Mouse (Mus musculus) forebrain, embryonic 12.5 days (tissue): Measurements from ENCODE around the gene Pde6g. TPM values are rescaled to one million over a fixed set of nuclear protein-coding genes. Genes with fewer than 3 reads are reported as not detected.

Experiments
- ATAC-seq: fragments of 200-750 bp; cut with Nextera tagmentation; 2 replicates; pipeline ENCODE4 v1.8.0; 2017; ENCODE audit warnings: moderate TSS enrichment; ENCODE audit not compliant: low FRiP score
- H3K27ac ChIP-seq: fragments of 300-500 bp; sonication (generic); 2 replicates; pipeline ENCODE4 v1.5.1; 2016; ENCODE audit warnings: mild to moderate bottlenecking
- H3K27me3 ChIP-seq: fragments of 300-500 bp; sonication (generic); 2 replicates; pipeline ENCODE4 v1.6.1; 2016; ENCODE audit warnings: mild to moderate bottlenecking
- H3K36me3 ChIP-seq: fragments of 300-500 bp; sonication (generic); replicated peaks from 2 replicates; pipeline ENCODE4 v1.6.1; 2016; ENCODE audit warnings: mild to moderate bottlenecking
- H3K4me1 ChIP-seq: fragments of 300-500 bp; sonication (generic); 2 replicates; pipeline ENCODE4 v1.6.1; 2016
- H3K4me2 ChIP-seq: fragments of 300-500 bp; sonication (generic); 2 replicates; pipeline ENCODE4 v1.6.1; 2016; ENCODE audit warnings: mild to moderate bottlenecking, moderate library complexity
- H3K4me3 ChIP-seq: fragments of 300-500 bp; sonication (generic); replicated peaks from 2 replicates; pipeline ENCODE4 v1.5.1; 2016; ENCODE audit warnings: mild to moderate bottlenecking
- H3K9ac ChIP-seq: fragments of 300-500 bp; sonication (generic); 2 replicates; pipeline ENCODE4 v1.6.1; 2016; ENCODE audit warnings: mild to moderate bottlenecking
- H3K9me3 ChIP-seq: fragments of 300-500 bp; sonication (generic); 2 replicates; pipeline ENCODE4 v1.6.1; 2016
- WGBS: fragments of 180-500 bp; shearing (Covaris S2); methylation state at CpG from one replicate; pipeline ENCODE4 v1.1.7; 2016; 5-methylcytosine and 5-hydroxymethylcytosine counted together
- polyA plus RNA-seq: library from polyadenylated mRNA; unstranded; fragments of >200 nt; fragmentation: Nextera tagmentation; extraction: Ambion mirVana; gene quantifications from 2 replicates; pipeline ENCODE4 v1.2.1, GENCODE M21; 2016

Pde6g gene
- polyA plus RNA-seq, 1 experiment from 2014 or later, result 0.38 TPM

- Histone ChIP-seq H3K4me1 (peaks cover 35% of the 10 kb centered on the region), H3K9ac (peak within 1 kb of the TSS; percentile 90), H3K9me3 (no peaks in the 10 kb centered on the region), H3K27me3 (no peaks in the 10 kb centered on the region), H3K36me3 (peaks cover 57% of the 10 kb centered on the region), H3K27ac (peak within 1 kb of the TSS; percentile 85), H3K4me2 (peak within 1 kb of the TSS; percentile 81), H3K4me3 (peak within 1 kb of the TSS; percentile 91)
- WGBS, result under 1% methylated on average over 35 of the region's 35 CpGs
- ATAC-seq, result peak; percentile 88
Measured at GRCm38 (mm10) chr11:120491317-120492023, 38.2 kb upstream of the Pde6g start, which contains the start of gene Slc25a10. Slc25a10 (plus strand) TSS chr11:120491840.

- Histone ChIP-seq H3K27ac (peak overlapping the region; percentile 85), H3K4me3 (0 out of 2 replicates have a peak overlapping the region, but pooled peaks have one; percentile 91), H3K4me1 (peaks cover 41% of the 10 kb centered on the region), H3K9me3 (no peaks in the 10 kb centered on the region), H3K27me3 (no peaks in the 10 kb centered on the region), H3K36me3 (peaks cover 56% of the 10 kb centered on the region), H3K9ac (peak overlapping the region; percentile 90; the same call in 1 of the 2 replicates), H3K4me2 (peak overlapping the region; percentile 81)
- ATAC-seq, result no peak
- 30% methylated on average over 4 of the region's 4 CpGs for WGBS
Measured at GRCm38 (mm10) chr11:120490291-120491046, 37.2 kb upstream of the Pde6g start.

DNA sequence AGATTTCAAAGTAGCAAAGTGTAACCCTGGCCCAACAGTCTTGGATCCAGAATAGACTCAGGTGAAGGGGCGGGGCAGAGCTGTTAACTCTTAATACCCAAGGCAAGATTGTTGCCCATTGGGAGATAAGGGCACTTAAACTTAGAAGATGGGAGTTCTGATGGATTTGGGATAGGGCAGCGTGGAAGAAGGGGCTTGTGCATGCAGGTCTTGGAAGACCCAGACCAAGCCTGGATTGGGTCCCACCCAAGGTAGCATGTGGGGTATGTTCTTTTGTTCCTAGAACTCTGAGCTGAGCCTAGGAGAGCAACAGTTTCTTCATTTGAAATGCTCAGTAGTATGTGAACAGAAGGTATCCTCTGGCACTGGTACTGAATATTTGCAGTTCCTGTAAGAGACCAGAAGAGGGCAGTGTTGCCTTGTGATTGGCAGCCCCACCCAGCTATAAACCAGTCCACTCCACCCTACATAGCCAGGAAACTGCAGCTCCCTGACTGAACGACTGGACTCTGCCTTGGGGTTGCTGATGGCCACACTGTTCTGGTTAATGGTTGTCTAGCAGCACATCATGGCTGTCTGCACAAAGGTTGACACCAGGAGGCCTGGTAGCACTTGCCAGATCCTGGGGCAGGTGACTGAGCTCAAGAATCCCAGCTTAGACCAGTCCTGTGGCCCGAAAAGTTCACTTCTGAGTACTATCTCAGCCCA is 35.9 kb upstream of the Pde6g start:
- ATAC-seq, result 0 out of 2 replicates have a peak, but pooled peaks have one; percentile 1
- Histone ChIP-seq H3K4me1 (peaks cover 49% of the 10 kb centered on the region), H3K9me3 (no peaks in the 10 kb centered on the region), H3K4me3 (no peak overlapping the region), H3K27ac (no peak overlapping the region), H3K9ac (no peak overlapping the region), H3K36me3 (peaks cover 44% of the 10 kb centered on the region), H3K27me3 (no peaks in the 10 kb centered on the region), H3K4me2 (no peak overlapping the region)
- WGBS, result 64% methylated on average over 4 of the region's 4 CpGs

GRCm38 (mm10) chr11:120488516-120488915 is 35.2 kb upstream of the Pde6g start:
- ATAC-seq, result no peak
- no peak overlapping the region for H3K4me2 ChIP-seq
- H3K4me1 ChIP-seq, result peaks cover 52% of the 10 kb centered on the region
- H3K9ac ChIP-seq, result no peak overlapping the region
- no peaks in the 10 kb centered on the region for H3K9me3 ChIP-seq
- no peak overlapping the region for H3K27ac ChIP-seq
- 76% methylated on average over 4 of the region's 4 CpGs for WGBS
- H3K36me3 ChIP-seq, result peaks cover 45% of the 10 kb centered on the region
- no peak overlapping the region for H3K4me3 ChIP-seq
- H3K27me3 ChIP-seq, result no peaks in the 10 kb centered on the region

DNA sequence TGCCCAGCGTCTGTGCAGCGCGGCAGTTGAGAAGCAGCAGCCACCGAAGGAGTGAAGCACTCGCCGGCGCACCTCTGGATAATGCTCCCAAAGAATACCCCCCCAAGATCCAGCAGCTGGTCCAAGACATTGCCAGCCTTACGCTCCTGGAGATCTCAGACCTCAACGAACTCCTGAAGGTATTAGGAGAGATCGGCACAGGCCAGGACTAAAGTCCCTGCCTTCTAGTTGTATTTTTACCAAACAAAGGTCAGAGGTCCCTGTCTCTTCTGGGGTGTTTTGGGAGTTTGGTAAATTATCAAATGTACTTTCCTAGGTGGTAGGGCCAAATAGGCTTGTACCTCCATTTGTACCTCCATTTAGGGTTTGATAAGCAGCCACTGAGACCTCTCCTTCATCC is 32.0 kb upstream of the Pde6g start:
- H3K4me2 ChIP-seq, result peak overlapping the region; percentile 91
- no peaks in the 10 kb centered on the region for H3K9me3 ChIP-seq
- WGBS, result 8% methylated on average over 10 of the region's 10 CpGs
- H3K4me3 ChIP-seq, result peak overlapping the region; percentile 99
- peaks cover 77% of the 10 kb centered on the region for H3K36me3 ChIP-seq
- 0 out of 2 replicates have a peak overlapping the region, but pooled peaks have one; percentile 92 for H3K27ac ChIP-seq
- no peak for ATAC-seq
- H3K4me1 ChIP-seq, result peaks cover 28% of the 10 kb centered on the region
- peak overlapping the region; percentile 89 for H3K9ac ChIP-seq
- no peaks in the 10 kb centered on the region for H3K27me3 ChIP-seq

GRCm38 (mm10) chr11:120484265-120484981 is 31.1 kb upstream of the Pde6g start, which contains the start of gene Mrpl12:
Mrpl12 (plus strand) TSS chr11:120484613.
- under 1% methylated on average over 60 of the region's 60 CpGs for WGBS
- Histone ChIP-seq H3K4me3 (peak within 1 kb of the TSS; percentile 99), H3K4me2 (peak within 1 kb of the TSS; percentile 91), H3K27ac (peak within 1 kb of the TSS; percentile 92), H3K9ac (peak within 1 kb of the TSS; percentile 89), H3K4me1 (peaks cover 24% of the 10 kb centered on the region), H3K27me3 (no peaks in the 10 kb centered on the region), H3K9me3 (no peaks in the 10 kb centered on the region), H3K36me3 (peaks cover 80% of the 10 kb centered on the region)
- peak; percentile 95 for ATAC-seq

DNA sequence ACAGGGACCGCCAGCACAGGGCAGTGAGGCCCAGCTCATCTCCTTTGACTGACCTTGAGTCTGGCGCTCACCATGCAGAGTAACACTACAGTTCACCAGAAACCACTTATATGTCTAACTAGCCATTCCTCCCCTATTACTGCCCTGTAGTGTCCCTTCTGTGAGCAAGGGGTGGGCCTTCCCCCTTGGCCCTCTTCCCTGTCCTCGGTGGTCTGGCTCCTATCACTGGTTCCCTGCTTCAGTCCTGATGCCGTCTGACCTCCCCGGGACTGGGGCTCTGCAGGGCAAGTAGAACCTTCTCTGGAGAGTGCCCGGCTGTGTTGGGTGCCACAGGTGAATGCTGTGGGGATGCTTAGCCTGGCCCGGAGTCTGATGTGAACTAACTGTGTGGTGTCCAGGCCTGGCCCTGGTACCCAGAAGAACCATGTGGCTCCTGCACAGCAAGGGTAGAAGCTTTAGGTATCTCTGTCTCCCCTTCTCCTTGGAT is 30.2 kb upstream of the Pde6g start:
- H3K36me3 ChIP-seq, result peaks cover 81% of the 10 kb centered on the region
- H3K27ac ChIP-seq, result peak overlapping the region; percentile 92
- H3K4me1 ChIP-seq, result peaks cover 23% of the 10 kb centered on the region
- H3K27me3 ChIP-seq, result no peaks in the 10 kb centered on the region
- ATAC-seq, result no peak
- H3K9ac ChIP-seq, result peak overlapping the region; percentile 89
- H3K4me2 ChIP-seq, result peak overlapping the region; percentile 91
- no peaks in the 10 kb centered on the region for H3K9me3 ChIP-seq
- peak overlapping the region; percentile 99 for H3K4me3 ChIP-seq
- WGBS, result 88% methylated on average over 7 of the region's 7 CpGs

GRCm38 (mm10) chr11:120472052-120472451 is 18.8 kb upstream of the Pde6g start:
- Histone ChIP-seq H3K9me3 (no peaks in the 10 kb centered on the region), H3K27ac (no peak overlapping the region), H3K27me3 (no peaks in the 10 kb centered on the region), H3K4me1 (peaks cover 14% of the 10 kb centered on the region), H3K4me3 (no peak overlapping the region), H3K9ac (no peak overlapping the region), H3K36me3 (peaks cover 77% of the 10 kb centered on the region), H3K4me2 (no peak overlapping the region)
- no peak for ATAC-seq
- 96% methylated on average over 6 of the region's 6 CpGs for WGBS

DNA sequence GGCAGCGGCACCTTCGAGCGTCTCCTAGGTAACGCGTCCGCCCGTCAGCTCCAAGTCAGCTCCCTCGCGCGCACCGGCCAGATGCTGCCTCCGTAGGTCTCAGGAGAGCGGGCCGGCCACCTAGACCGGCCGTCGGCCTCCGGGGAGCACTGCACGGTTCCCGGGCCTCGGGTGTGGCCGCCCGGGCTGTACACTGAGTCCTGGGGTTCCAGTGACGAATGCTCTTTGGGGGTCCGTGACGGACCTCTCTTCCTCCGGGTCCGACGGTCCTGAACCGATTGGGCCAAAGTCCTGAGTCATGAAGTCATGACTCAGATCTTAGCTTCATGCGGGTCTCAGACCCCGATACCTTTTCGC is 14.4 kb upstream of the Pde6g start:
- ATAC-seq, result peak; percentile 73; the same call in 1 of the 2 replicates
- no peaks in the 10 kb centered on the region for H3K9me3 ChIP-seq
- peak overlapping the region; percentile 86 for H3K9ac ChIP-seq
- H3K36me3 ChIP-seq, result peaks cover 59% of the 10 kb centered on the region
- peaks cover 28% of the 10 kb centered on the region for H3K4me1 ChIP-seq
- peak overlapping the region; percentile 94 for H3K4me3 ChIP-seq
- WGBS, result under 1% methylated on average over 33 of the region's 33 CpGs
- peak overlapping the region; percentile 96 for H3K4me2 ChIP-seq
- H3K27ac ChIP-seq, result peak overlapping the region; percentile 56; the same call in 1 of the 2 replicates
- H3K27me3 ChIP-seq, result no peaks in the 10 kb centered on the region

DNA sequence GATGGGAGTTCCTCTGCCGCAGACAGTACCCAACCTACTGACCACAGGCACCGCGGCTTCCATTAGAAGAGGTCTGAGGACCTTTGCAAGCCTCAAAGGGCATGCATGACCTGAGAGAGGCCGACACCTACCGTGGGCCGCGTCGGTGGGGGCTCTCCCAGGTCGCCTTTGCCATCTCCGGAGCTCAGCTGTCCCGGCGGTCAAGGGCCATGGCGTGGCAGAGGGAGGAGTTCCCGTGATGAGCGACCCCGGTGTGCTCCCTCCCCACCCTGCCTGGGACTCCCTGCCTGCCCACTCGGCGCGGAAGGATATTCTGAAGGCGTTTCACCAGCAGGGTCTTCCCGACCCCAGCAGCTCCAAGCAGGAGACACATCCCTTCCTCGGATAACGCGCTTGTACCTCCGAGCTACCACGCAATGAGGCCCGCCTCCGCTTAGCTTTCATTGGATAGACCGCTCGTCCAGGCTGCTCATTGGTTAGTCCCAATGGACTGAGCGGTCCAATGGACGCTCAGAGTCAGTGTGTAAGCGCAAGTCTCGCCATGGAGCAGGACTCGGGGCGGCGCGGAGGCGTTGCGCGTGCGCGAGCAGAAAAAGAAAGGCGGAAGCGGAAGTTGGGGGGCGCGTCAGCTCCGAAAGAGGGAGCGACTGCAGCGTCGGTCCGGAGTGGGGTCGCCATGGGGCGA is 13.9 kb upstream of the Pde6g start, which contains the start of gene Arl16:
Gene Arl16, minus strand, starts transcription at position 557 of the 685 bp plus-strand sequence.
- H3K9ac ChIP-seq, result peak within 1 kb of the TSS; percentile 88
- peak within 1 kb of the TSS; percentile 96 for H3K4me2 ChIP-seq
- no peaks in the 10 kb centered on the region for H3K9me3 ChIP-seq
- peaks cover 28% of the 10 kb centered on the region for H3K4me1 ChIP-seq
- under 1% methylated on average over 53 of the region's 54 CpGs for WGBS
- H3K27ac ChIP-seq, result peak within 1 kb of the TSS; percentile 80
- peak within 1 kb of the TSS; percentile 94 for H3K4me3 ChIP-seq
- H3K27me3 ChIP-seq, result no peaks in the 10 kb centered on the region
- peaks cover 59% of the 10 kb centered on the region for H3K36me3 ChIP-seq
- peak; percentile 100 for ATAC-seq

DNA sequence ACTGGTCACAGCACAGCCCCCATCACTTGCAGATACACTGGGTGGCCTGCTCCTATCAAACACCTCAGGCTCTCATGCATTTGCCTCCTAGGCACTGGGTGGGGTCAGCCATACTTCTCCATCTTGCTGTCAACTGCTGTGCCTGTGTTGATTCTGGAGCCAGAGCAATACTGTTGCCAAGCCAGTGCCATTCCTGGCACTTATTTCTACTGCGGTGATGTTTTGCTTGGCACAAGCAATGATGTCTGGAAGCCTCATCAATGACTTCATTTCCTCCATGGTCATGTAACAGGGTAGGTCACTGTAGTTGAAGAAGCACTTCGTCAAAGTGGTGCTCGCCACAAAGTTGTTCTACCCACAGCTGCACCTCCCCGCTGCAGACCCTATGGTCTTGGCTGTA is 12.2 kb upstream of the Pde6g start:
- Histone ChIP-seq H3K4me2 (no peak overlapping the region), H3K4me1 (peaks cover 28% of the 10 kb centered on the region), H3K36me3 (peaks cover 58% of the 10 kb centered on the region), H3K27me3 (no peaks in the 10 kb centered on the region), H3K4me3 (no peak overlapping the region), H3K27ac (no peak overlapping the region), H3K9ac (no peak overlapping the region), H3K9me3 (no peaks in the 10 kb centered on the region)
- WGBS, result 94% methylated on average over 4 of the region's 4 CpGs
- ATAC-seq, result no peak
